Mouse (Mus musculus): Measurements from ENCODE around the gene Nkain4. TPM values are rescaled to one million over a fixed set of nuclear protein-coding genes. Genes with fewer than 3 reads are reported as not detected.

Gene Nkain4
- polyA plus RNA-seq, 1 experiment from 2014 or later, result 0.59 TPM

DNA sequence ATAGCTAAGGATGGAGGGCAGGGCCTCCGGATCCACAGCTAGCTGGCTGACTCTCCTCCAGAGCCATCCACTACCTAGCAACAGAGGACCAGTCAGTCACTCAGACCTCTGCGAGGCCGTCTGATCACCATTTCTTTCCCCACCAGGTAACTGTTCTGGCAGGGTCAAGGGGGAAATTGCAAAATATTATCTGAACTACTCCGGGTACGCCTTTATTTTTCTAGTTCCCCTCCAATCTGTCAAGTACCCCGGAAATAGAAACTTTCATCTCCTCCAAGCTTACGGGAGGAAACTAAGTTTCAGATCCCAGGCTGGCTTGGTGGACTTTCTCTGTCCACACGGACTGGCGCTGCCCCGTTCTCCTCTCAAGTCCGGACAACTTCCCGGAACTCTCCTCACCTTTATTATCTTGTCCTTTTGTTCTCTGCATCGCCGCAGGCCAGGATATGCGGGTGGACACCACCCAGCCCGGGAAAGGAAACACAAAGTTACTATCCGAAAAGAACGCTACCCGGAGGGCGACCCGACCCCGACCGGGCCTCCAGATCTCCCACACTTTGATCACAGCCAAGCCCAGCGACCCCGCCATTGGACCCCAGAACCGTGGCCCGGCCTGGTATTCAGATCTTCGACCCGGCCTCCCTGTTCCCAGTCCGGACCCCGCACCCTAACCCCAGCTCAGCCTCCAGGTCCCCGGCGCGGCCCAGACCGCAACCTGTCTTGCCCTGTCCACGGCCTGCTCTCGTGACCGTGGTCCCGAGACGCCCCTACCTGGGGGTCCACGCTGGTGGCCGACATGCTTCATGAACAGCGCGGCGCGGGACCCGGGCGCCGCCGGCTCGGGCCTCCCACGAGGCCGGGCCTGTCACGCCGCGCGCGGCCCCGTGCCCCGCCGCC, 34.3 kb downstream of the Nkain4 start:
- peak; percentile 41 for ATAC-seq
- DNase-seq (ENCODE audit: low read depth, low spot score), result no peak
- POLR2A ChIA-PET, result interaction anchor here (1.1 to 2.0 kb wide), 4 partner anchors 13 to 48 kb away, joined by 4 to 7 read pairs (median 6); no protein-coding TSS in a partner anchor

DNA sequence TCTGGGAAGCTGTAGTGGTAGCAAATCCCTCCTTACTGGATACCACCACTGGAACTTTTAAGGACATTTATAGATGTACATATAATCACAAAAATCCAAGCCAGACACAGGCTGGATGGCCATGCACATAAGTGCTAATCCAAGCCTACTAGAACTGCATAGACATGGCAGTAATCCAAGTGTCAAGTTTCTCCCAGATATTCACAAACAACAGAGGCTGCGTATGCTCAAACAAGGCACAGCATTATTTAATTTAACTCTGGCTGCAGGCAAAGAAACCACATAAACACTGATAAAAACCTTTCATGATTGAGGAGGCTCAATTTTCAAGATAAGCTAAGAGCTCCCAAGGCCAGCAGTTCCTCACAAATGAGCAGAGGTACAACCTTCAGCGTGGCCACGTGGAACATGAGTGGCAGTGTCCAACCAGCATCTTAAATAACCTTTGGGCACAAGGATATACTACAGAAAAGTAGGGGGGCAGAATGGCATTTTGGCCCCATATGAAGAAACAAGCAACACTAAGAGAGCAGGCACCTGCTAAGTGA, 38.5 kb downstream of the Nkain4 start:
- H3K27me3 ChIP-seq, result no peaks in the 10 kb centered on the region
- ChIA-PET POLR2A (no interaction called here), CTCF (interaction anchor here (1.7 to 1.9 kb wide), 3 partner anchors 10 to 48 kb away, joined by 4 read pairs; no protein-coding TSS in a partner anchor)
- ATAC-seq, result no peak
- TF ChIP-seq CTCF (IDR thresholded peaks at IDR 0.05), result no peak
- in situ Hi-C loops (cut with MboI; ENCODE audit: low pct_unique_long_range_greater_than_20kb), result no loop called here
- DNase-seq (ENCODE audit: low read depth, low spot score), result no peak

More for the DNA sequence above, 34.3 kb downstream of the Nkain4 start:
- no peak for TF ChIP-seq CTCF (IDR thresholded peaks at IDR 0.05)
- no peaks in the 10 kb centered on the region for H3K27me3 ChIP-seq
- CTCF ChIA-PET, result interaction anchor here (0.8 to 3.5 kb wide), 3 partner anchors 43 to 62 kb away, joined by 3 to 16 read pairs (median 3); no protein-coding TSS in a partner anchor
- in situ Hi-C loops (cut with MboI; ENCODE audit: low pct_unique_long_range_greater_than_20kb), result loop anchor here (5.0 to 10.0 kb wide), 2 partner anchors 42 to 145 kb away; no protein-coding TSS in a partner anchor

DNA sequence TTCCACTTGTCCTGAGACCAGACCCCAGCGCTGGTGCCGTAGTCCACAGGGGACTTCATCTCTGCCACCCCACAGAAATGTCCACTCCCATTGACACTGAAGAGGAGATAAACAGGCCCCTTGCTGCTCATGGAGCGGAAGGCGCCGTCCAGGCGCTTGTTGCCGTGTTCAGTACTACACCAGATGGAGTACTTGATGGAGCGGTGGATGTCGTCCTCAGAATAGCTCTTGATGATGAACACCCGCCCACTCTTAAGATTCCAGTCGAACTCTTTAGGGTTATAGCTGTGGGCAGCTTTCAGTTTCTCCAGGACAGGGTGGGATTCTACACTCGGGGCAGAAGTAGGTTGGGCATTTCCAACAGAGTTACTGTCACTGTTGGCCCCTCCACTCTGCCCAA, 43.6 kb downstream of the Nkain4 start:
- in situ Hi-C loops (cut with MboI; ENCODE audit: low pct_unique_long_range_greater_than_20kb), result no loop called here
- ChIA-PET CTCF (interaction anchor here (1.2 to 1.5 kb wide), 2 partner anchors 11 to 15 kb away, joined by 3 read pairs; no protein-coding TSS in a partner anchor), POLR2A (no interaction called here)
- no peak for DNase-seq (ENCODE audit: low read depth, low spot score)
- no peaks in the 10 kb centered on the region for H3K27me3 ChIP-seq
- TF ChIP-seq CTCF (IDR thresholded peaks at IDR 0.05), result no peak
- ATAC-seq, result no peak

DNA sequence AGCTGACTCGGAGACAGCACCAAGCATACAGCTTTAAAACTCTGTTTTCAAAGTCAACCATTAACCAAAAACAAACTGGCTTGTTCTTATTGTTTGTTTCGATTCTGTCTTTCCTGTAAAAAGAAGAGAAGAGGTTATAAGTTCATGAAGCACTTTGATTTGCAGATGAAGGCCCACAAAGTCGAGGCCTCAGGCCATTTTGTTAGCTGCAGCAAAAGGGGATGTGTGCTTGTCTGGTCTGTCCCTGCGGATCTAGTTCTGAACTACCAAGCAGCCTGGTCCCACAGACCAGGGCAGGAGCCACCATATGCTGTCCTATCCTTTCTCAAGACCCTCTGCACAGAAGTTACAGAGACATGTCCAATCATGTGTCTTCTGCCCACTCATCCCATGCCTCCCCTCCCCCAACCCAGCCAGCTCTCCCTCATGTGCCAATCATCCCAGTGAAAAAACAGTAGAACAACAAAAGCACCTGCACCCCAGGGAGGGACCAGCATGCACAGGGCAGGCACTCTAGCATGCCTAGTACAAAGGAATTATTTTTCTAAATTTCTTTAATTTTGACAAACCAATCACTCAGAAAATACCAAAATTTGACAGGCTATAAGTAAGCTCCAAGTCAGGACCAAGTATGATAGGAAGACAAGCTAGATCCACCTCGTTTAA, 48.8 kb downstream of the Nkain4 start:
- no peaks in the 10 kb centered on the region for H3K27me3 ChIP-seq
- ChIA-PET CTCF (interaction anchor here (1.6 to 2.9 kb wide), 2 partner anchors 13 to 31 kb away, joined by 3 to 6 read pairs; no protein-coding TSS in a partner anchor), POLR2A (no interaction called here)
- ATAC-seq (no peak), DNase-seq (ENCODE audit: low read depth, low spot score) (no peak)
- TF ChIP-seq CTCF (IDR thresholded peaks at IDR 0.05), result no peak
- in situ Hi-C loops (cut with MboI; ENCODE audit: low pct_unique_long_range_greater_than_20kb), result no loop called here

DNA sequence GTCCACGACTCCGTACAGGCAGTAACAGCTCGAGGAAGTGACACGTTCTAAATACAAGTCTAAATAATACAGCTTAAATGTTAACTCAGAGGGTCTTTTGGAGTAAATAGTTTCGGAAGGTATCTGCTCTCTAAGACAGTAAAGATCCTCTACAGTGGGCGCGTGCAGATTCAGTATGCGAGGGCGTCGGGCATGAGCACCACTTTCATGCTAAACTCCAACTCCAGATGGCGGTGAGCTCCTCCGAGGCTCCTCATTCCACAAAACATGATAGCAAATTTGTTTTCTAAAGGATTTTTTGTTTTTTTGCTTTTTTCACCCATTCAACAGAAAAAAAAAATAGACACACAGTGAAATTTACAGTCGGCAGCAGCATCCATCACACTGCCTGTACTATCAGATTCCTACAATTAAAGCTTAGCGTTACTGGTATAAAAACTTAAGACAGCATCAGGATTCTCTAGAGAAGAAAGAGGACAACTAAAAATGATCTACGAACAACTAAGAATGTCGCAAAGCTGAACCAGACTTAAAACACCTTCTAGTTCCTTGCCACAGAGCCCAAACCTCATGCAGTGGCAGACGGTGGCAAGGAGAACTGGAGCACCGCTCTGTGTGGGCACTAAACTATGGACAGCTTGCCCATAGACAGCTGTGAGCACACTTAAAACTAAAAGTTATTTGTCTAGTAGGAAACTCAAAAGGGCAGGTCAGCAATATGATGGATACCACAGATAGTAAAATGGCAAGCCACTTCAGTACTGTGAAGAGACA, 49.9 kb downstream of the Nkain4 start:
- ATAC-seq, result no peak
- no peak for DNase-seq (ENCODE audit: low read depth, low spot score)
- ChIA-PET CTCF (interaction anchor here (1.0 to 2.9 kb wide), 4 partner anchors 14 to 30 kb away, joined by 3 to 6 read pairs (median 3); no protein-coding TSS in a partner anchor), POLR2A (interaction anchor here (0.6 to 0.7 kb wide), 2 partner anchors 46 to 959 kb away, joined by 5 to 7 read pairs; no protein-coding TSS in a partner anchor)
- no peak for TF ChIP-seq CTCF (IDR thresholded peaks at IDR 0.05)
- in situ Hi-C loops (cut with MboI; ENCODE audit: low pct_unique_long_range_greater_than_20kb), result no loop called here
- no peaks in the 10 kb centered on the region for H3K27me3 ChIP-seq

DNA sequence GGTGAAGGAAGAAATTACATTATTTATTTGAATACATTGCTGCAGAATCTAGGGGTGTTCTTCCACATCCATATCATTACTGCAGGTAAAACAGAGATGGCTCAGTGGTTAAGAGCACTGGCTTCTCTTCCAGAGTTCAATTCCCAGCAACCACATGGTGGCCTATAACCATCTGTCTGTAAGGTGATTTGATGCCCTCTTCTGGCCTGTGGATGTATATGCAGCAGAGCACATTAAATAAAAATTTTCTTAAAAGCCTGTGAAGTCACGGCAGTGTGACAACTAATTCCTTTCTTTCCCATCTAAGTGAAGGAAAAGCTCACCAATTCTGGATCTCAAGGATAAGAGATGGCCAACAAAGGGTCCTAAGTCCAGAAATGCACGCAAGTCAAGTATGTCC, 52.4 kb downstream of the Nkain4 start:
- peak; percentile 71 for TF ChIP-seq CTCF (IDR thresholded peaks at IDR 0.05)
- no peaks in the 10 kb centered on the region for H3K27me3 ChIP-seq
- ATAC-seq, result no peak
- DNase-seq (ENCODE audit: low read depth, low spot score), result no peak
- CTCF ChIA-PET, result interaction anchor here (0.9 to 1.8 kb wide), 9 partner anchors 11 to 114 kb away, joined by 3 to 5 read pairs (median 3); no protein-coding TSS in a partner anchor
- POLR2A ChIA-PET, result no interaction called here
- in situ Hi-C loops (cut with MboI; ENCODE audit: low pct_unique_long_range_greater_than_20kb), result no loop called here

DNA sequence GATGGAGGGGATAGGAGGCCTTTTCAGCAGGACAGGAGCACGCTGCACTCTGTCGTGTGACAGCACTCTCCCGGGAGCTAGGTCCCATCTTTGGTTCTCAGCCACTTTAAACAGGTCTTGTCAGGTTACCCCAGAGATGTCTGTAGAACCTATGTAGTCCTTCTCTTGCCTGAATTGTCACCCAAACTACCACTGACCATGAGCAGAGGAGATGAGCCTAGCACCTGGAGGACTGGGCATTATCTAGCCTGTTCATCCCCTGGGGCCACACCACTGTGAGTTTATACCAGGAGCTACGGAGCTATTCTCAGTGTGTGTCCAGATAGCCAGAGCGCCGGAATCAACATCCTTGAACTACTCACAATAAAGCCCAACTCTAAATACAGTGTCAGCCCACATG, 56.6 kb downstream of the Nkain4 start:
- ChIA-PET POLR2A (no interaction called here), CTCF (no interaction called here)
- DNase-seq (ENCODE audit: low read depth, low spot score) (no peak), ATAC-seq (no peak)
- no peak for TF ChIP-seq CTCF (IDR thresholded peaks at IDR 0.05)
- in situ Hi-C loops (cut with MboI; ENCODE audit: low pct_unique_long_range_greater_than_20kb), result loop anchor here (25.0 kb wide), 1 partner anchor 111 kb away; the partner anchor contains the start of gene Bhlhe23
- H3K27me3 ChIP-seq, result peaks cover 28% of the 10 kb centered on the region

DNA sequence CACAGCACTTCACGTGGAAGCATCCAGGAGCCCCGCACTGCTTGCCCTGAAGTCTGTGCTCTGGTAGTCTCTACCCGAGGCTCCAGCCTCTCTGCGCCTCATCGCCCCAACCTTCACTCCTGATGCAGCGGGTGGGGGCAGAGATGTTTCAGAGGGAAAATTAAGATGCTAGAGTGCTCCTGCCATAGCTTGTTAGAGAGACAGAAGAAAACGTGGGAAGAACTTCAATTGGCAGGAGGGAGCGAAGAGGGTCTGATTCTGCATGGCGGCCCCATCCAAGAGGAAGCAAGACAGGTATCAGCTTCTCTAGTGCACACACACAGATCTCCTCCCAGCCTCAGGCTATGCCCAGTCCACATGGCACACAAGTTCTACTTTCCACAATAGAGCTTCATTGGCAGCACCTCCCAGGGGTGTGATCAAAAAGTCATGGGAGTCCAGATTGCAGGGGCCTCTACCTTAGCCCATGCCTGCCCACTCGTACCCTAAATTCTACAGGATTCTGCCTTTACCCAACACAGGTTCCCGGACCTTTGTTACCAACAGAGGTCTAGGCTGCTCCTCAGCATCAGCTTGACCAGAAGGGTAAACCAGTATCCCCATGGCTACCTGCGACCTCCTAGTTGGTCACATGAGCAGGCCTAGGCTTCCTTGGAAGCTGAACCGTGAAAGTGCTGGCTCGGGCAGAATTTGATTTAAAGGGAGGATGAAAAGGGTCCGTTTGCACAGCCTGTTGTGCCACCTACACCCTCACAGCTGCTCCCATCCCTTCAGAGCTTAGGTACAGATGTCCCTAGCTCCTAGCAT, 57.5 kb downstream of the Nkain4 start:
- CTCF ChIA-PET, result interaction anchor here (1.5 kb wide), 1 partner anchor 14 kb away, joined by 3 read pairs; no protein-coding TSS in a partner anchor
- ATAC-seq (no peak), DNase-seq (ENCODE audit: low read depth, low spot score) (no peak)
- POLR2A ChIA-PET, result no interaction called here
- H3K27me3 ChIP-seq, result peaks cover 28% of the 10 kb centered on the region
- in situ Hi-C loops (cut with MboI; ENCODE audit: low pct_unique_long_range_greater_than_20kb), result loop anchor here (25.0 kb wide), 1 partner anchor 110 kb away; the partner anchor contains the start of gene Bhlhe23
- no peak for TF ChIP-seq CTCF (IDR thresholded peaks at IDR 0.05)
